Mouse (Mus musculus) intestine, postnatal 0 days (tissue): ENCODE measurements around the gene Lias. TPM values are rescaled to one million over a fixed set of nuclear protein-coding genes. Genes with fewer than 3 reads are reported as not detected.

Experiments used
- ATAC-seq: fragments of 200-750 bp; cut with Nextera tagmentation; 2 replicates; pipeline ENCODE4 v1.8.0; 2017; ENCODE audit warnings: mild to moderate bottlenecking, moderate TSS enrichment, moderate library complexity
- H3K27ac ChIP-seq: fragments of 300-500 bp; sonication (generic); 2 replicates; pipeline ENCODE4 v1.5.1; 2014; ENCODE audit warnings: mild to moderate bottlenecking, low read depth, low read length, moderate library complexity
- H3K27me3 ChIP-seq: fragments of 300-500 bp; sonication (generic); replicated peaks from 2 replicates; pipeline ENCODE4 v1.6.1; 2014; ENCODE audit warnings: low read length, mixed read lengths; ENCODE audit not compliant: control insufficient read depth, insufficient read depth
- H3K36me3 ChIP-seq: fragments of 300-500 bp; sonication (generic); 2 replicates; pipeline ENCODE4 v1.6.1; 2014; ENCODE audit warnings: mild to moderate bottlenecking, moderate library complexity; ENCODE audit not compliant: control insufficient read depth, insufficient read depth
- H3K4me1 ChIP-seq: fragments of 300-500 bp; sonication (generic); replicated peaks from 2 replicates; pipeline ENCODE4 v1.6.1; 2014; ENCODE audit warnings: antibody characterized with exemption, low read length, mixed read lengths; ENCODE audit not compliant: control insufficient read depth, insufficient read depth
- H3K4me2 ChIP-seq: fragments of 300-500 bp; sonication (generic); replicated peaks from 2 replicates; pipeline ENCODE4 v1.6.1; 2014; ENCODE audit warnings: low read depth, mild to moderate bottlenecking, moderate library complexity
- H3K4me3 ChIP-seq: fragments of 300-500 bp; sonication (generic); 2 replicates; pipeline ENCODE4 v1.5.1; 2014; ENCODE audit warnings: low read depth, low read length
- H3K9ac ChIP-seq: fragments of 300-500 bp; sonication (generic); 2 replicates; pipeline ENCODE4 v1.6.1; 2014; ENCODE audit warnings: mild to moderate bottlenecking, low read depth, low read length
- H3K9me3 ChIP-seq: fragments of 300-500 bp; sonication (generic); 2 replicates; pipeline ENCODE4 v1.6.1; 2016; ENCODE audit warnings: mixed run types; ENCODE audit not compliant: control insufficient read depth
- CTCF ChIP-seq: sonication (generic); IDR thresholded peaks from 2 replicates; pipeline ENCODE4 v1.5.1; 2016; ENCODE audit warnings: low read depth, mild to moderate bottlenecking, control low read depth, antibody characterized with exemption, moderate library complexity
- WGBS: fragments of 180-500 bp; shearing (Covaris S2); extraction: QIAGEN DNeasy Blood & Tissue Kit; methylation state at CpG from one replicate; pipeline ENCODE4 v1.1.7; 2014; 5-methylcytosine and 5-hydroxymethylcytosine counted together
- polyA plus RNA-seq: library from polyadenylated mRNA; unstranded; fragments of >200 nt; fragmentation: Nextera tagmentation; extraction: Ambion mirVana; gene quantifications from 2 replicates; pipeline ENCODE4 v1.2.1, GENCODE M21; 2015

Lias gene
- polyA plus RNA-seq, 1 experiment from 2014 or later, result 40.6 TPM

DNA sequence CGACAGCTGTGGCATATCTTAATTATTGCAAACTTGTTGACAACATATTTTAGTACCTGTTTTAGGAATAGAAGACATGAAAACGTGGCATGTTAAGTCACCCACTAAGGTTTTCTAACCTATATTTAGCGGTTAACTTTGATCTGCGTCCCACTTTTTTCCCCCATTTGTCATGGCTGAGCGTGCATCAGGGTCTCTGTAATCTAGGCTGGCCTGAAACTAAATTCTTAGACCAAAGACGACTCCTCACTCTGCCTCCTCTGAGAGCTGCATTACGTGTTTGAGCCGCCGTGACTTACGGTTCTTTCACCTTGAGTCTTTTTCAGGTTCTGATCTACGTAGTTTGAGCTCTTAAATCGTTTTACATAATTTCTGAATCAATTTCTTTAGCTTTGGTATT is 456 bp downstream of the Lias start:
- Histone ChIP-seq H3K36me3 (peaks cover 40% of the 10 kb centered on the region), H3K4me3 (peak overlapping the region; percentile 98), H3K4me2 (peak overlapping the region; percentile 79), H3K27me3 (no peaks in the 10 kb centered on the region), H3K27ac (0 out of 2 replicates have a peak overlapping the region, but pooled peaks have one; percentile 23), H3K9ac (peak overlapping the region; percentile 94), H3K4me1 (no peaks in the 10 kb centered on the region; the same call in 1 of the 2 replicates), H3K9me3 (no peaks in the 10 kb centered on the region)
- peak; percentile 28 for ATAC-seq
- WGBS, result 2% methylated on average over 12 of the region's 12 CpGs
- no peak for TF ChIP-seq CTCF

DNA sequence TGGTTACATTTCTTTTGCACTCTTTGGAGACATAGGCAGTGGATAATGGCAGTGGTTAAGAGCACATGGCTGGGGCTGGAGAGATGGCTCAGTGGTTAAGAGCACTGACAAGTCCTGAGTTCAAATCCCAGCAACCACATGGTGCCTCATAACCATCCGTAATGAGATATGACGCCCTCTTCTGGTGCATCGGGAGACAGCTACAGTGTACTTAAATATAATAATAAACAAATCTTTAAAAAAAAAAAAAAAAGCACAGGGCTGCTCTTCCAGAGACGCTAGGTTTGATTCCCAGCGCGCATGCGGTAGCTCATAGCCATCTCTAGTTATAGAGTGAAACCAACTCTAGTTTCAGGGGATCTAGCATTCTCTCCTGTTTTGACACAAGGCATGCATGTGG is 3.1 kb downstream of the Lias start:
- Histone ChIP-seq H3K36me3 (peaks cover 33% of the 10 kb centered on the region), H3K4me3 (no peak overlapping the region), H3K4me1 (no peaks in the 10 kb centered on the region; the same call in 1 of the 2 replicates), H3K9ac (no peak overlapping the region), H3K9me3 (no peaks in the 10 kb centered on the region), H3K27me3 (no peaks in the 10 kb centered on the region), H3K4me2 (no peak overlapping the region), H3K27ac (no peak overlapping the region)
- TF ChIP-seq CTCF, result no peak
- WGBS, result 91% methylated on average over 7 of the region's 7 CpGs
- no peak for ATAC-seq

DNA sequence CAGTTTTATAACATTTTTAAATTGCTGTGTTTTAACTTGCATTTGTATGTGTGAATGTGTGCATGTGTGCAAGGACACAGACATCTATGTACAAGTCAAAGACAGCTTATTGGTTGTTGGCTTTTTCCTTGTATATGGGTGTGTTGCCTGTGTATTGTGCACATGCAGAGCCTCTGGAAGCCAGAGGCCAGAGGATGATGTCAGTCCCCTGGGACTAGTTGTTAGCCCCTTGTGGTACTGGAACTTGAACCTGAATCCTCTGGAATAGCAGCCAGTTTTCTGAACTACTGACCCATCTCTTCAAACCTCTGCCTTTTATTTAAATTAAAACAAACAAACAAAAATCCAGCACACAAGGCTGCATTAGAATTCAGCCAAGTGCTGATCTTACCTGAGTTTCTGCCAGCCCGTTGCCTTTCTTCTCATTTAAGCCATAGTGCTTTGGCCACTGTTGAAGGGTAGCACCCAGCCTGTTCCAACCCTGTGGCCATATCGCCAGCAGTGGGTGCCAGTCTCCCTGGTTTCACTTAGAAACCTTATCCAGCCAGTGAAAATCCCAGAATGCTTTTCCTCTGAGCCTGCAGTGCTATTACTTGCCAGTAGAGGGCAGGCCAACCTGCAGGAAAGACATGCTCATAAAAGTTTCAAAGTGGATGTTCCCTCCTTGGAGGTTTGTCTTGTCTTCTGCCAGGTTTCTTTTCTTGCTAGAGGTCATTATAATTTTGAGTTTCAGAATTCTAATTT is 10.1 kb downstream of the Lias start:
- H3K9me3 ChIP-seq, result no peaks in the 10 kb centered on the region
- no peak overlapping the region for H3K4me3 ChIP-seq
- peak; percentile 72 for ATAC-seq
- 31% methylated on average over 2 of the region's 2 CpGs for WGBS
- H3K9ac ChIP-seq, result no peak overlapping the region
- peaks cover 71% of the 10 kb centered on the region for H3K36me3 ChIP-seq
- H3K4me1 ChIP-seq, result no peaks in the 10 kb centered on the region
- no peak overlapping the region for H3K4me2 ChIP-seq
- H3K27ac ChIP-seq, result no peak overlapping the region
- no peaks in the 10 kb centered on the region for H3K27me3 ChIP-seq
- peak; percentile 98 for TF ChIP-seq CTCF

DNA sequence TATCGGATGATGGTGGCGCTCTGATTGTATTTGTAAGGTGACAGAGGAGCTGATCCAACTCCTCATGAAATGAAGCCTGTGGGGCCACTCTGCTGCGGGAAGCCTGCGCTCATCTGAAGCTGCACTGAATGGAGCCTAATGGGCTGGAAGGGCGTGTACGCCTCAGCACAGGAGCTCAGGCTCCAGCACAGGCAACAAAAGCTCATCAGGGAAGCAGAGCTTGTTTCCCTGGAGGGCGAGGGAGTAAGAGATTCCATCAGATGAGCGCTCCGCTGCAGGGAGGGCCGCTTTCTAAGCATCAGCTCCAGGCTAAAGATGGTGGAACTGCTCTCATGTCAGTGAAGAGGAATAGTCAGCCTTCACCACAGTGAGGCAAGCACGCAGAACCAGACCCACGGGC is 16.7 kb downstream of the Lias start:
- WGBS, result 84% methylated on average over 12 of the region's 12 CpGs
- H3K4me2 ChIP-seq, result no peak overlapping the region
- no peak overlapping the region for H3K4me3 ChIP-seq

DNA sequence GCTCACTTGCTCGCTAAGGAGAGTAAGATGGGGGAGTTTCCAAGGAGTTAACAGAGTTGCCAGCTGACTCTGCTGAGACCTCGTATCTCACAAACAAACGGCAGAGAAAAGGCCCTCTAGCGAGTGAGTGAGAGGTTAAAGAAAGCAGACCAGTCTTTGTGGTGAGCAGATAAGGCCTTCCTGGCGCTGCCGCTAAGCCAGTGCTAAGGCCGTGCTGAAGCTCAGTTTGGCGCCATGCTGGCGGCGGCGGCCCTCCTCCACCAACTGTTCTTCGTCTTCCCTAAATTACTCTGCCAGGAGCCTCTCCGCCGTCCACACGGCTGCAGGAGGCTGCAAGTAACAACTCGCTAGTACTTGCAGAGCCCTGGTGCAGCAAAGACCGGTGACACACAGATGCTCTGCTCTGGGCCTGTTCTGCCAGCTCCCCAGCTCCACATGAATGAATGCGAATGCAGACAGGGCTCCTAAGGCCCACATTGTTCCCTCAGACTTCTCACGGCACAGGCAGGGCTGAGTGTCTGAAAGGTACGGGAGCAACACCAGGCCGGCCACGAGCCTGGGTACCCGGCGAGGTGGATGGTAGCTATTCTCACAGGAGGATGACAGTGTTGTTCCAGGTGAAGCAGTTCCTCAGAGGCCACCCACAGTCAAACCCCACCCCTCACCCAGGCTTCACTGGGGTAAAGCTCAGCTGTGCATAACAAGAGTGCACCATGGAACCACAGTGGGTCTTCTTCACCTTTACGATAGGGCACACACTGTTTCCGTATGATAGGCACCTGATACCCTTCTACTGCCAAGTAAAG is 24.6 kb downstream of the Lias start:
- Histone ChIP-seq H3K27me3 (no peaks in the 10 kb centered on the region), H3K9me3 (no peaks in the 10 kb centered on the region), H3K9ac (no peak overlapping the region), H3K27ac (peak overlapping the region; percentile 36), H3K4me2 (no peak overlapping the region), H3K4me1 (no peaks in the 10 kb centered on the region), H3K4me3 (no peak overlapping the region), H3K36me3 (peaks cover 48% of the 10 kb centered on the region)
- WGBS, result 38% methylated on average over 26 of the region's 26 CpGs
- TF ChIP-seq CTCF, result peak; percentile 35; the same call in 1 of the 2 replicates
- ATAC-seq, result peak; percentile 31; the same call in 1 of the 2 replicates

More for the DNA sequence above, 16.7 kb downstream of the Lias start:
- H3K9ac ChIP-seq, result no peak overlapping the region
- no peaks in the 10 kb centered on the region for H3K9me3 ChIP-seq
- no peak for TF ChIP-seq CTCF
- ATAC-seq, result no peak
- H3K27ac ChIP-seq, result no peak overlapping the region
- H3K4me1 ChIP-seq, result no peaks in the 10 kb centered on the region
- H3K27me3 ChIP-seq, result no peaks in the 10 kb centered on the region
- peaks cover 35% of the 10 kb centered on the region for H3K36me3 ChIP-seq

DNA sequence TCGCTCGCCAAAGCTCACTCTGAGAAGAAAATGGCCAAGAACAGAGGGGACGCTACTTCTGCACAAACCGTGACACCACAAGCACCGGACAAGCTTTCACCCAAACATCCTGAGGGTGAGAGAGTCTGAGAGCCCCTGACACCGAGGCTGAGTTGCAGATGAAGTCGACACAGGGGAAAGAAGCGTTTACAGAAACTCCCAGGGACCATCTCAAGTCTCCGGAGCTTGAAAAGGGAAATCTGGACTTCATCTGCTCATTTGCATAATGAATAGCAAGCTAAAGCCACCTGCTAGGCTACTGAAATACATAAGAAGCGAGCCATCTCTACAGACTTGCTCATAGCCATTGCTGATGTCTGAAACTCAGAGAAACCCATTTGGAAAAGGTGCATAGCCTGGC is 27.8 kb downstream of the Lias start:
- H3K9me3 ChIP-seq, result no peaks in the 10 kb centered on the region
- TF ChIP-seq CTCF, result no peak

More for the DNA sequence above, 27.8 kb downstream of the Lias start:
- no peak overlapping the region for H3K9ac ChIP-seq
- no peaks in the 10 kb centered on the region for H3K4me1 ChIP-seq
- H3K27me3 ChIP-seq, result no peaks in the 10 kb centered on the region
- H3K4me3 ChIP-seq, result no peak overlapping the region
- peaks cover 59% of the 10 kb centered on the region for H3K36me3 ChIP-seq
- no peak for ATAC-seq
- H3K4me2 ChIP-seq, result no peak overlapping the region
- no peak overlapping the region for H3K27ac ChIP-seq
- WGBS, result 91% methylated on average over 10 of the region's 10 CpGs
